Mouse (Mus musculus) liver, postnatal 0 days (tissue): Measurements from ENCODE around the gene Gm10260. TPM values are rescaled to one million over a fixed set of nuclear protein-coding genes. Genes with fewer than 3 reads are reported as not detected.

Experiments
- ATAC-seq: fragments of 200-750 bp; cut with Nextera tagmentation; 2 replicates; pipeline ENCODE4 v1.8.0; 2017; ENCODE audit warnings: mild to moderate bottlenecking, moderate library complexity
- DNase-seq: peaks from one replicate; pipeline ENCODE4 v3.0.0-alpha.2; 2016
- H3K27ac ChIP-seq: fragments of 300-500 bp; sonication (generic); 2 replicates; pipeline ENCODE4 v1.5.1; 2014; ENCODE audit warnings: antibody characterized with exemption, moderate library complexity, mild to moderate bottlenecking, low read depth
- H3K27me3 ChIP-seq: fragments of 300-500 bp; sonication (generic); 2 replicates; pipeline ENCODE4 v1.6.1; 2014; ENCODE audit warnings: low read length, control low read depth, mixed read lengths; ENCODE audit not compliant: insufficient read depth
- H3K36me3 ChIP-seq: fragments of 300-500 bp; sonication (generic); replicated peaks from 2 replicates; pipeline ENCODE4 v1.6.1; 2014; ENCODE audit warnings: mild to moderate bottlenecking, control low read depth, low read length, moderate library complexity, mixed read lengths; ENCODE audit not compliant: insufficient read depth
- H3K4me1 ChIP-seq: fragments of 300-500 bp; sonication (generic); 2 replicates; pipeline ENCODE4 v1.6.1; 2014; ENCODE audit warnings: antibody characterized with exemption, mild to moderate bottlenecking, control low read depth; ENCODE audit not compliant: insufficient read depth
- H3K4me2 ChIP-seq: fragments of 300-500 bp; sonication (generic); 2 replicates; pipeline ENCODE4 v1.6.1; 2014; ENCODE audit warnings: low read depth, mild to moderate bottlenecking, low read length, moderate library complexity, mixed read lengths
- H3K4me3 ChIP-seq: fragments of 300-500 bp; sonication (generic); 2 replicates; pipeline ENCODE4 v1.5.1; 2014; ENCODE audit warnings: low read depth, low read length
- H3K9ac ChIP-seq: fragments of 300-500 bp; sonication (generic); replicated peaks from 2 replicates; pipeline ENCODE4 v1.6.1; 2014; ENCODE audit warnings: mild to moderate bottlenecking, moderate library complexity
- H3K9me3 ChIP-seq: fragments of 300-500 bp; sonication (generic); 2 replicates; pipeline ENCODE4 v1.6.1; 2016; ENCODE audit warnings: mild to moderate bottlenecking, control low read depth, low read length, mixed read lengths
- CTCF ChIP-seq: sonication (generic); IDR thresholded peaks from 2 replicates; pipeline ENCODE4 v1.5.1; 2016; ENCODE audit warnings: antibody characterized with exemption, low read depth
- EP300 ChIP-seq: IDR thresholded peaks from 2 replicates; pipeline ENCODE4 v1.6.1; 2016; ENCODE audit warnings: antibody characterized with exemption, low read depth, mild to moderate bottlenecking
- WGBS: fragments of 180-500 bp; shearing (Covaris S2); extraction: QIAGEN DNeasy Blood & Tissue Kit; methylation state at CpG from one replicate; pipeline ENCODE4 v1.1.7; 2014; ENCODE audit not compliant: insufficient replicate concordance; 5-methylcytosine and 5-hydroxymethylcytosine counted together
- polyA plus RNA-seq: library from polyadenylated mRNA; unstranded; fragments of >200 nt; fragmentation: Nextera tagmentation; extraction: Ambion mirVana; gene quantifications from 2 replicates; pipeline ENCODE4 v1.2.1, GENCODE M21; 2015

Gene Gm10260
- polyA plus RNA-seq, 1 experiment from 2014 or later = 5.5 TPM

DNA sequence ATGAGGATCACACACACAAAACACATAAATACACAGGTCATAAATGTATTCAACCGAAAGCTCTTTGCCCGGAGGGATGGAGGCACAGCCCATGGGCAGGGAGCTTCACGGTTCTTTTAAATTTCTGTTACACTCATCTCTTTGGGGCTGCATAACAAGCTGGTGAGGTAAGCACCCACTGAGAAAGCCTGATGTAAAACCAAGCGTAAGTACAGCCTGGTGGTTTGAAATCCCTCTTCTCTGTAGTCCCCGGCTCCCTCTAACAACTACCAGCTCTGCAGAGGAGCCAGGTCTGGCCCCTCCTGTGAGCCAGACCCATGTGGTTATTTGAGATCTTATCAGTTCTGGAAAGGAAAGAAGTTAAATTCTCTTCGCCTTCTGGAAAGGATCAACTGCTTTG, 31.2 kb upstream of the Gm10260 start:
- Histone ChIP-seq H3K27ac (no peak overlapping the region), H3K4me2 (no peak overlapping the region), H3K4me3 (no peak overlapping the region), H3K4me1 (0 out of 2 replicates have a peak, but pooled peaks cover 4% of the 10 kb centered on the region), H3K27me3 (no peaks in the 10 kb centered on the region), H3K36me3 (no peaks in the 10 kb centered on the region), H3K9ac (no peak overlapping the region), H3K9me3 (no peaks in the 10 kb centered on the region)
- no peak for ATAC-seq
- TF ChIP-seq EP300 (no peak), CTCF (no peak)
- WGBS = 64% methylated on average over 6 of the region's 6 CpGs
- DNase-seq = peak; percentile 3

DNA sequence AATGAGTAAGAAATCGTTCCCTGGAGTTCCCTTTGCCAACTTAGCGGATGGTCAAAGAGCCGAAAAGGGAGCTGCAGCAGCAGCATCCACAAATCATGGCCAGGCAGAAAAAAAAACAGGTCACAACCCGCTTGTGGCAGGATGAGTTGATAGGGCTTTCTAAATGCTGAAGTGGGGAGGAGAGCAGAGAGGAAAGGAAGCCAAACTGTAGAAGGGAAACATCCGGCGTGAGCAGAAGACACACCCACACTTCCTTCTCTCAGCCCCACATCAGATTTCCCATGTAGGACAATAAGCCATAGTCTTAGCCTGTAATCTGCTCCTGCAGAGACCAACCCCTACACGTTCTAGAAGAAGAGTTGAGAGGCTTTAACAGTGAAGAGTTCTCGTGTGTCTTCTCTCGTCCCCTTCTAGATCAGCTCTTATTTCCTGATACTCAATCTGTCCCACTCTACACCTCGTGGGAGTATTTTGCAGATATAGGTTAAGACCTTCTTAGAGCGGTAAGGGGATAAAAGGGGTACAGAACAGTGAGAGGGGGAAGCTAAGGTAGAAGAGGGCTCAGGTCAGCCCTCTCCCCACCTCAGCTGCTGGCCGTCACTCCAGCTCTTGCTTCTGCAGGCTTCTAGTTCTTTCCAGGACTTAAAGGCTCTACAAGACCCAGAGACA, 29.5 kb upstream of the Gm10260 start:
- 42% methylated on average over 12 of the region's 12 CpGs for WGBS
- no peaks in the 10 kb centered on the region for H3K36me3 ChIP-seq
- H3K4me2 ChIP-seq = no peak overlapping the region
- DNase-seq = peak; percentile 7
- H3K27me3 ChIP-seq = no peaks in the 10 kb centered on the region
- TF ChIP-seq EP300 = no peak
- TF ChIP-seq CTCF = no peak
- no peak overlapping the region for H3K4me3 ChIP-seq
- H3K4me1 ChIP-seq = 0 out of 2 replicates have a peak, but pooled peaks cover 4% of the 10 kb centered on the region
- no peaks in the 10 kb centered on the region for H3K9me3 ChIP-seq
- no peak overlapping the region for H3K27ac ChIP-seq
- H3K9ac ChIP-seq = no peak overlapping the region
- ATAC-seq = no peak

DNA sequence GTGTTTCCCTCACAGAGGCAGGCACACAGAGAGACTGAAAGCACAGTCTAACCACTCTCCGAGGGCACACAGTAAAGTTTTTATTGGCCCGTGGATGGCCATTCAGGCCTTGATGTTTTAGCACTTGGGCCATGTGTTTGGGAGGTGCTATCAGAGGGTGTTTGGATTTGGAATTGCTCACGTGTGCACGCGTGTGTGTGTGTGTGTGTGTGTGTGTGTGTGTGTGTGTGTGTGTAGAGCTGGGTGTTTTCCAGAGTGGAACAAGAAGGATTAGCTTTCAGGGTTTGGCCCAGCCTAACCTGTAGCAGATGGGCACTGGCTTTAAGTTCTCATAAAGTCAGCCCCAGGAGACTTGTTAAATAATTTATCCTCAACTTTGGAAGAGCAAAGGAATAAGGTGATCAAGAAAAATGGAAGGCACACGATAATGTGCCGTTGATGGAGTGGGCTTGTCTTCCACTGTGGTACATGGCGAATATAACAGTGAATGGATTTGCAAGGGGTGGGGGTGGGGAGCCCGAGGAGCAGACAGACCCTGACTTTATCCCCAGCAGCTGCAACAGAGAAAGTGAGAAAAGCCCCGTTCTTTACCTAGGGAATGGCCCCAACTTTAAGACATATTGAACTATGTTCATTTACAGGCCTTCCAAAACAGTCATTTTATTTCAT, 24.9 kb upstream of the Gm10260 start:
- Histone ChIP-seq H3K9ac (no peak overlapping the region), H3K9me3 (no peaks in the 10 kb centered on the region), H3K4me3 (no peak overlapping the region), H3K4me2 (no peak overlapping the region), H3K27ac (no peak overlapping the region), H3K4me1 (peaks cover 6% of the 10 kb centered on the region; the same call in 1 of the 2 replicates), H3K27me3 (no peaks in the 10 kb centered on the region), H3K36me3 (no peaks in the 10 kb centered on the region)
- DNase-seq (no peak), ATAC-seq (no peak)
- TF ChIP-seq CTCF = no peak
- no peak for TF ChIP-seq EP300
- 78% methylated on average over 10 of the region's 10 CpGs for WGBS

DNA sequence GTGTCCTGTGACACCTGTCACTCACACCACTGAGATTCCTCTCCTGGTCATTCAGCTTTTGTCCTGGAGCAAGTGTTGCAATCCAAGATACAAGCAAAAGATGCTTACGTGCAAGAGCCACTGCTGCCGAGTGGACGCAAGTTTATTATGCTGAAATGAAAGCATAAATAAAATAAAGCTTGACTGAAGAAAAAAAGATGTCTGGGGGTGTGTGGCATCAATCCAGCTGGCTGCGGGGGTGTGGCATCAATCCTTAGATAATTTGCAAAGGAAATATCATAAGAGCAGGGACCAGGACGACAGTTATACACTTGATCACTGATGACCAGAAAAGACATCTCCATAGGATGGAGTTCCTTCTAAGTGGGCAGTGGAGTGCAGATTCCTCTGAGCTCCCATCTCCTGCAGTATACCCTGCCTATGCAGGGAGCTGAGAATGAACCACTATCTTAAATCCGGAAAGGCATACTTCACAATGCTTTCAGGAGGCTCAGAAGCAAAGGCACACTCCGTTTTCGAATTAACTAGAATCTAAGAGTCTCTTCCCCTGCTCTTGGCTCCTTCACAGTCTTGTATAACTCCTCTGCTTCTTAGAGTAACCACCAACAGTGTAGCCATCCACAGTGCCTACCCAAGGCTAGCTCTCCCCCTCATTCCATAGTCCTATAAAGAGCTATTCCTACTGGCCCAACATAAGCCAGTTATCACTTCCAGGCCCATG, 23.2 kb upstream of the Gm10260 start:
- WGBS = 84% methylated on average over 8 of the region's 8 CpGs
- Histone ChIP-seq H3K36me3 (no peaks in the 10 kb centered on the region), H3K27me3 (no peaks in the 10 kb centered on the region), H3K4me3 (no peak overlapping the region), H3K27ac (no peak overlapping the region), H3K9ac (no peak overlapping the region), H3K4me1 (peaks cover 15% of the 10 kb centered on the region), H3K9me3 (no peaks in the 10 kb centered on the region), H3K4me2 (no peak overlapping the region)
- DNase-seq (no peak), ATAC-seq (no peak)
- no peak for TF ChIP-seq CTCF
- no peak for TF ChIP-seq EP300

DNA sequence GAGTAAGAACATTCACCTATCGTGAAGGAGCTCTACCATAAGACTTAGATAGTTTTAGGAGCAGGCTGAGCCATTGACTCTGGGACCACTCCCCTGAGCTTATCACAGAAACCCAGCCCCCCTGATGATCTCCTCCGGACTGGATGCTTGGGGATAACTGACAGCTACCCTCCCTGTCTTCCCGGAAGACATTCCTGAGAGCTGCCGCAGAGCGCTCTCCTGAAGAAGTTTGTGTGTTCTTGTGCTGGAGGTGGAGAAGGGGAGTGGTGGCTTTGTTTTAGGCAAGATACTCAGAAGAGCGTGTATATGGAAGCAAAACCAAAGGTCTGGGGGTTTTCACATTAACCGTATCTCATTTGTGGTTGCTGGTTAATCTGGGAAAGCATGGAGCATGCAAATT, 21.6 kb upstream of the Gm10260 start:
- 50% methylated on average over 7 of the region's 7 CpGs for WGBS
- TF ChIP-seq CTCF (no peak), EP300 (no peak)
- Histone ChIP-seq H3K9ac (no peak overlapping the region), H3K9me3 (no peaks in the 10 kb centered on the region), H3K4me3 (no peak overlapping the region), H3K4me1 (peaks cover 25% of the 10 kb centered on the region), H3K36me3 (no peaks in the 10 kb centered on the region), H3K27ac (no peak overlapping the region), H3K27me3 (no peaks in the 10 kb centered on the region), H3K4me2 (no peak overlapping the region)
- no peak for ATAC-seq
- DNase-seq = no peak

DNA sequence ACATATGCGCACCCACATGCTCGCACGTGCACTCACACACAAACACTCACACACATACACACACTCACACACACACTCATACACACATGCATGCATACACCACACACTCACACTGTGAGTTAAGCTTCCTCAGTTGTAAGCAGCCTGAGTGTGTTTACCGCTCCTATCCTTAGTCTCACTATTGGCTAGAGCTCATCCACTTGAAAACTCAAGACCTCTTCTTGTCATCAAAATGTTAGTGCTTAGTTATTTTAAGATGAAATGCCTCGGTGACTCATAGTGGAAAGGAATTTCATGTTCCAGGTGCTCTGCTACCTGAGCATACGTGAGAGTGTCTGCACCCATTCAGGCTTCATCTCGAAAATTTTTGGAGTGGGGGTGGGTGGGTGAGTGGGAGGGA, 21.2 kb upstream of the Gm10260 start:
- peaks cover 25% of the 10 kb centered on the region for H3K4me1 ChIP-seq
- no peak for TF ChIP-seq CTCF
- TF ChIP-seq EP300 = no peak
- H3K27ac ChIP-seq = no peak overlapping the region

More for the DNA sequence above, 21.2 kb upstream of the Gm10260 start:
- Histone ChIP-seq H3K27me3 (no peaks in the 10 kb centered on the region), H3K4me3 (no peak overlapping the region), H3K9ac (no peak overlapping the region), H3K36me3 (no peaks in the 10 kb centered on the region), H3K9me3 (no peaks in the 10 kb centered on the region), H3K4me2 (no peak overlapping the region)
- no peak for ATAC-seq
- 83% methylated on average over 7 of the region's 7 CpGs for WGBS
- no peak for DNase-seq
